19 mouse cellular contexts compared by ENCODE assay signal in the genomic region with DNA sequence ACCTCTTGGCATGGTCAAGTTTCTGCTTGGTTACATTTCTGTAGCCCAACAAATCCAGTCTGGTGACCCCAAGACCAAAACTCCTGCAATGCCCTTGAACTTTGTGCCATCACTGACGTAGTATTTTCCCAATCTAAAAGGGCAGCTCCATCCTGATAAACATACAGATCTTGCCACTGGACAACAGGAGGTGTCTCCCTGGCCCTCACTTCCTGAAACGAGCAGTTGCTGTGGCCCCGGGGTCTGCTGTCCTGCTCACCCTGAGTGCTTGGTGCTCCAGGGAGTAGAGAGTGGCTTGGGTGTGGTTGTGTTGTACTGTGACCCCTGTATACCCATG. TPM values are rescaled to one million over a fixed set of nuclear protein-coding genes. Genes with fewer than 3 reads are reported as not detected.
"Had no signal": no experiment of that assay in that cellular context is flagged by ENCODE, and none has a peak within 500 bp of the region (broad histone marks: within the 10 kb centered on the region; RNA-seq: fewer than 3 reads in every experiment).

No protein-coding gene starts in this region.

- H3K9ac ChIP-seq: kidney, embryonic 15.5 days; liver, embryonic 14.5 days; lung, embryonic 14.5 days; midbrain, embryonic 12.5 days; midbrain, embryonic 15.5 days; neural tube, embryonic 13.5 days had no signal

- H3K4me2 ChIP-seq: kidney, embryonic 15.5 days; lung, embryonic 14.5 days; midbrain, embryonic 12.5 days; midbrain, embryonic 15.5 days; neural tube, embryonic 13.5 days had no signal

- H3K4me3 ChIP-seq: kidney, embryonic 15.5 days; left cerebral cortex, adult 2 months; midbrain, embryonic 12.5 days; midbrain, embryonic 15.5 days; neural tube, embryonic 13.5 days had no signal

- H3K4me1 ChIP-seq: midbrain, embryonic 12.5 days; midbrain, embryonic 15.5 days; neural tube, embryonic 13.5 days had no signal

- H3K9me3 ChIP-seq: kidney, embryonic 15.5 days; midbrain, embryonic 12.5 days; midbrain, embryonic 15.5 days; neural tube, embryonic 13.5 days had no signal

- ATAC-seq: lung, postnatal 0 days; midbrain, embryonic 15.5 days had no signal

- DNase-seq: kidney, adult 11 months; kidney, adult 8-10 months; kidney, postnatal 10 days; kidney, postnatal 36 days; layer of hippocampus, postnatal 36 days; lung, embryonic 14.5 days; retina, postnatal 1 day; right cerebral cortex, postnatal 25 days; thymus, postnatal 25 days had no signal

- H3K27me3 ChIP-seq: kidney, embryonic 15.5 days; midbrain, embryonic 12.5 days; midbrain, embryonic 15.5 days; neural tube, embryonic 13.5 days had no signal

- H3K27ac ChIP-seq: kidney, embryonic 15.5 days; left cerebral cortex, adult 2 months; liver, embryonic 14.5 days; macrophage; midbrain, embryonic 12.5 days; midbrain, embryonic 15.5 days; neural tube, embryonic 13.5 days had no signal

RNA-seq across cellular contexts. Expression of gene Il17rb, which starts 9.3 kb away (rescaled TPM):
- total RNA-seq: neutrophil, adult 5-6 weeks had no signal
- polyA plus RNA-seq: macrophage had no signal

RNA-seq across cellular contexts. Expression of gene Chdh, which starts 9.4 kb away (rescaled TPM):
- polyA plus RNA-seq: limb, embryonic 11.5 days had no signal
